Mouse (Mus musculus) urinary bladder, adult 18-20 months (tissue): ENCODE data around the gene Atp2a1.

Experiments used
- DNase-seq, 2 experiments: peaks; one replicate each; pipeline ENCODE4 v3.0.0; 2022; ENCODE audit warnings: low spot score in 2 of 2, mixed read lengths in 2 of 2

The Atp2a1 gene

DNA sequence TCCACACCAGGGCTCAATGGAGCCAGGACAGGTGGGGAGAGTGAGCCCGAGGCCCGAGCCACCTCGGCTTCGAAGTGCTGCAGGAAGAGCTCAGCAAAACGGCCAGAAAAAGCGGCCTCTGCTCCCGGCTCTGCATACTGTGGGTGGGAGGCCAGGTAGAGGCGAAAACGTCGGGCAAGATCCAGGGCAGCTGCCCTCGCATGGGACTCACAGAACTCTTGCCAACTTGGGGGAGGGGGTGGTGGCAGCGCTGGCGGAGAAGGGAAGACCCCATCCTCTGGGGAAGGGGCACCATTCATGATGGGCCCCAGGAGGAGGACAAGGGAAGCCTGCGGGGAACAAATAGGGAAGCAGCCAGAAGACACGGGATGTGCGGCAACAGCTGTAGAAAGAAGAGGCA lies 9.8 kb upstream of the Atp2a1 start:
- no peak for DNase-seq

DNA sequence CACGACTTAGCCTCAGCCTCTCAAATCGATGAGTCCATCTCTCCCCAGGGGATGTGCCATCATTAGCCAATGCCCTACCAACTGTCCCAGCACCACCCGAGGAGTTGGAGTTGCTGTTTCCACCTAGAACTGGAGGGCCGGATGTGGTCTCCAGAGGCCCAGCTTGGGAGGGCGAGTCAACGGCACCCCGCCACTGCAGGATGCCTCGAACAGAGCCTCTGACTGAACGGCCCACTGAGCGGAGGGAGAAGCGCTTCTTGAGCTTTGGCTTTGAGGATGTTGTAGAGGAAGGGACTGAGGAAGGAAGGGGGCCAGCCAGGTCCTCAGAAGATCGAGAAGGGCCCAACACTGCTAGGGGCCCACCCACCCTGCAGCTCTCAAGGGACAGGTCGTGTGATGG lies 9.4 kb upstream of the Atp2a1 start:
- no peak for DNase-seq

DNA sequence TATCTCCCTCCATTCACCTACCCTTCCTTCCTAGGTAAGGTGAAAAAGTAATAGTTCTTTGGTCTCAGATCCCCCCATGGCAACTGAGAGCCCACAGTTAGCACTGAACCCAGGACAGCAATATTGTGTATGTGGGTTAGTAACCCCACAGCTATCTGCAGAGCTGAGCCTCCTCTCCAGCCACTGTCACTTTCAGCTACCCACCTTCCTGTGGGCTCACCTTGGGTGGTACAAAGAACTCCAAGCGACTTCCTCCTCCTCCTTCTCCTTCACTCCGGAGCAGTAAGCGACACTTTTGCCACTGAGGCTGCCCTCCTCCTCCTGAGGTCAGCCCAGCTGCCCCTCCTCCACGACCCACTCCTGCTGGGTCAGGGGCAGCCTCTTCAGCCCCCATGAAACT lies 8.9 kb upstream of the Atp2a1 start:
- DNase-seq: no peak

GRCm38 (mm10) chr7:126471361-126471760 lies 8.5 kb upstream of the Atp2a1 start:
- DNase-seq: no peak

GRCm38 (mm10) chr7:126470077-126470476 lies 7.2 kb upstream of the Atp2a1 start:
- no peak for DNase-seq

DNA sequence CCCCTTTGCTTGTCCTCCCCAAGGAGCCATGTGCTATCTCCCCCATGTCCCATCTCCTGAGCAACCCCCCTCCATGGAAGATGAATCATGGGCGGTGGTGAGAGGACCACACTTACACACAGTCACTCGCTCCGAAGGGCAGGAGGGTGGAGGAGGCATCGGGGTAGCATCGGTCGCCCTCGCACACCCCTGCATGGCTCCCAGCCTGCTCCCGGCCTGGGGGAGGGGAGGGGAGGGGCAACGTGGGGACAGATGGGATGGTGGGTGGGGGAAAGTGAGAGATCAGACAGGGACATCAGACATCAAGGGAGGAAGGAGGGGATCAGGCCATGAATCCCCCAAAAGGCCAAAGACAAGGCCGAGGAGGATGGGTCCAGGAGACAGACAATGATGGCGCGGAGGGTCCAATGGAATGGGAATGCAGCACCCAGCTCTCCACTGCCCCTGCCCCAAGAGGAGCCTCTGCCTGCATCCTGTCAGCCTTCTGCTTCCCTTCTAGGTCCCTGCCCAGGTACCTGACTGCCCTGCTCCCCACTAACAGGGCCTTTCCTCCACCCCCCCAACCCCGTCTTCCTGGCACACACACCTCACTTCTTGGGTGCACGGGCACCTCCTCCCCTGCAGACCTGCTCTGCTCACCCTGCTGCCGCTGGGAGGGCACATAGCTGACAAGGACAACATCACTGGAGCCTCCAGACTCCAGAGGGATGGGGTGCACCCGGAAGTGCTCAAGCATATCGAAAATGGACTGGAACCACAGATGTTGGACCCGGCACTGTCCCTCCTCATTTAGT lies 5.1 kb upstream of the Atp2a1 start:
- DNase-seq: no peak

- no peak for DNase-seq
Observed at GRCm38 (mm10) chr7:126467271-126467670, 4.4 kb upstream of the Atp2a1 start.

DNA sequence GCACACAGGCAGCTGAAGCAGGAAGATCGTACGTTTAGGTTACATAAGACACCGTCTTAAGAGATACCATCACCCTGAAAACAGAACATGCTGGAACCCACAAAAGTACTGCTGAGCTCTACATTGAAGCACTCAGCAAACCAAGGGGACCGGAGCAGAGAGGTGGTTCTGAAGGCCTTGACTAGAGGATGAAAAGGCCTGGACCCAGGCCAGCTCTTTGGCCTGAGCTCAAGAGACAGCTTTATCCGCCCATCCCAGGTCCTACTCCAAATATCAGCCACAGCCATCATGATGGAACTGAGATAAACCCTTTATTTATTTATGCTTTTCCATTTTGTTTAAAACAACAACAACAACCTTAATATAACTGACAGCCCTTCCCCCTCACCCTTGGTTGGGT lies 3.8 kb upstream of the Atp2a1 start:
- no peak for DNase-seq

DNA sequence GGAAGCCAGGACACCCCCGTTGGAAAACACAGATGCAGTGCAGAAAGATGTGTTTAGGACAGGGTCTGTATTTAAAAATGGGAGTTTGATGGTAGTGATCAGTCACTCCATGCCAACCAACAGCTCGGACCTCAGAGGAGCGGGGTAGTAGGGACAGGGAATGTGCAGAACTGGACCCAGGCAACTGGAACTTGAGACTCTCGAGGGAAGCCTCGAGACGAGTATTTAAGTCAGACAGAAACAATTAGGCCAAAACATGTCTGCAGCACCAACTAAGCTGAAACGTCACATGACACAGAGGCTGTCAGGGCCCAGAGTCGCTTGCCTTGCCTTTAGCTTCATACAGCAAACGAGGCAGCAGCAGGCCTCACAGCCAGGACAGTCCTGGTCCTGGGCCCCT lies 3.2 kb upstream of the Atp2a1 start:
- no peak for DNase-seq

GRCm38 (mm10) chr7:126465246-126466030 lies 2.5 kb upstream of the Atp2a1 start:
- DNase-seq: no peak

DNA sequence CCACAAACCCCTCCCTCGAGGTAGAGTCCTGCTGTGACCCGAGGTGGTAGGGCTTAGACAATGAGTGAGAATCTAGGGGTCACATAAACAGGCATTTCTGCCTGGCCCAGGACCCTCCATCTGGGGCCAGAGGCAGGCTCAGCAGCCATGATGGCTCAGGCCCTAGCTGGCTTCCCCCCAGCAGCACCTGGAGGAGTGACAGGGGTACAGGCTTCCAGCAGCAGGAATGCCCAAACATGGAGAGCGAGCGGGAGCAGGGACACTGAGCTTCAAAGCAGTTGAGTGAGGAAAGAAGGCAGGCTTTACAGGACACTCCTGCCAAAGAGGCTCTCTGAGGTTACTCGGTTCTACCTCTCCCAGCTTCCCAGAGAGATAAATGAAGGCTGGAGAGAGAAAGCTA lies 1.9 kb upstream of the Atp2a1 start:
- DNase-seq: no peak

DNA sequence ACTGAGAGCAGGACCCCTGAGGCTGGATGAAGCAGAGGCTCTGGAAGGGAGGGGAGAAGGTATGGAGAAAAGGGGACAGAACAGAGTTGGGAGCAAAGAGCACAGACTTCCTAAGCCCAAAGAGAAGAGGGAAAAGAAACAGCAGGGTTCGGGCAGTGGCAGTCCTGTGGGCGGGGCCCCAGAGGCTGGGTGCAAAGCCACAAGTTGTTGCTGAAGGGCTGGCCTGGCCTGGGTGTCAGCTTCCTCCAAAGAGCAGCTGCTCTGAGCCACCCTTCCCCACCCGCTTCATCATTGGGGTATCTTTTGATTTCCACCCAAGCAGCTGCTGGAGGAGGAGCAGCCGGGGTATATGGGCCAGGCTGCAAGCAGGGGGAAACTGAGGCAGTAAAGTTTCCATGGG lies 1.2 kb upstream of the Atp2a1 start:
- no peak for DNase-seq

- DNase-seq: no peak
Observed at GRCm38 (mm10) chr7:126463547-126463946, 639 bp upstream of the Atp2a1 start.

DNA sequence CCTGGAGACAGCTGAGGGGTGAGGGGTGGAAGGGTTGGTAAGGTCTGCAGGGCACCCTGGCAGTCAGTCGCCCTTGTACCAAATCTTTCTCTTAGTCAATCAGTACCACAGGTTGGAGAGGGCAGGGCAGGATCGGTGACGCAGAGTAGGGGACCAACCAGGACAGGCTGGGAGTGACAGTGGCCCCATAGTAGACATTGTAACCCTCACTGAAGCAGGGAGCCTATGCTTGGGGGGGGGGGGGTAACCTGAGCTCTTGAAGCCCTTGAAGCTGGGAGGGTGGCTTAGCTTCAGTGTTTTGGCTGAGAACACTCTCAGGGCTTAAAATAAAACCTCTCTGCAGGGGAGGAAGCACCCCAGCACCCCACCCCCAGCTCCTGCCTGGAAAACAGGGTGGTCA lies 1.3 kb downstream of the Atp2a1 start:
- DNase-seq: no peak

DNA sequence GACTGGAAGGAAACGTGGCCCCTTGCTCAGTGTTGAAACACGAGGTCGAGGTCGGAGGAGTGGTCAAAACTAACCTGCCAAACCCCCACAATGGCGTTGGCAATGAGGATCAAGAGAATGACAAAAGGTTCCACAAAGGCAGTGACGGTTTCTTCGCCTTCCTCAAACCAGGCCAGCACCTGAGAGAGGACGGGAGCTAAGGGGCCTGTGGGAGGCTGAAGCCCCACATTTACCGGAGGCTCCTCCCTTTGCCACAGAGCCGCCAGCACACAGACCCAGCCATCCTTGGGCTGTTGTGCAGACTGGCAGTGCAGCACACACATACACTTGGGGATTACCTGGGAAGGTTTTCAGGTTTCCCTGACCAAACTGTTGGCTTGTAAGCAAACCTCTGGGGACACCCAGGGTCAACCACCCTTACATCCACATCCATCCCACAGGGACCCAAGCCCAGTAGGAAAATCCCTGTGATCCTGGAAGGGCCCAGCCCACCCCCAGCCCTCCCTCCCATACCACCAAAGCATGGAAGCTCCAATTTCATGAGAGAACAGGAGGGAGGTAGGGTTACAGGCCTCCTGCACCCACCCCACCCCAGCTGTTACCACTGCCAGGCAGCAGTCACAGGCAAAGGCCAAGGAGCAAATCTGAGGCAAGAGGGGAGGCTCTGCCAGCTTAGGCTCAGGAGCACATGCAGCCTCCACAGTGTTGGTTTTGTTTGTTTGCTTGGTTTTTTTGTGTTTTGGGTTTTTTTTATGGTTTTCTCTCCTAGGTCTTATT lies 2.1 kb downstream of the Atp2a1 start:
- no peak for DNase-seq

DNA sequence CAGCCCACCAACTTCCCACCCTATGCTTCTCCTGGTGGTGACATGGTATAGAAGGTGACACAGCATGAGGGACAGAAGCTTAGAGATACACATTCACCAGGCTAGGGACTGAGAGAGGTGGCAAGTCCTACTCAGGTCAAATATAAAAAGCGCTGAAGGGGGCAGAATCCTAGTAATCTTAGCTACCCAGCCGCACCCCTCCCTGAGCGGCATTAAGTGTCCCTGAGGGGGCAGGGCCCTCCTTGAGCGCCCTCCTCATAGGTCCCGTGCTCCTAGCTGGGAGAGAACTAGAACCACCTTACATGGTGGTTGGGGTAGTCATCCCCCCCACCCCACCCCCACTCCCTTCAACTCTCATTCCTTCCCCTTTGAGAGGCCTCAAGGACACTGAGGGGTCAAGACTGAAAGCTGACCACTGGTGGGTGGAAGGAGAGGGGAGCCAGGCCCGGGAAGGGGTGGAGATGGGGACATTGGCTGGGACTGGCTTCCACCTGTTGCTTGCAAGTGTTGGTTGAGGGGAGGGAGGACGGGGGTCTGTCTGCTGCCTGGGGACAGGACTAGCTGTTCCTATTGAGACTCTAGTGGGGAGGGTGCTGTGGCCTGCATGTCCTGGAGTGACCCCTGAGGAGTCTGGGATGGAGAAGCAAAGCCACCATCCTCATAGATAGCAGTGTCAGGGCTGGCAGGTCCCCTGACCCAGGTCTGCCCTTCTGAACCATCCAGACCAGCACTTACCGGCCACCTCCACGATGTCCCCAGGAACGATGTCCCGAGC lies 3.9 kb downstream of the Atp2a1 start:
- no peak for DNase-seq

GRCm38 (mm10) chr7:126458225-126458624 lies 4.7 kb downstream of the Atp2a1 start:
- no peak for DNase-seq

- DNase-seq: no peak
Observed at GRCm38 (mm10) chr7:126456382-126457266, 6.3 kb downstream of the Atp2a1 start.

GRCm38 (mm10) chr7:126455242-126455641 lies 7.7 kb downstream of the Atp2a1 start:
- no peak for DNase-seq

DNA sequence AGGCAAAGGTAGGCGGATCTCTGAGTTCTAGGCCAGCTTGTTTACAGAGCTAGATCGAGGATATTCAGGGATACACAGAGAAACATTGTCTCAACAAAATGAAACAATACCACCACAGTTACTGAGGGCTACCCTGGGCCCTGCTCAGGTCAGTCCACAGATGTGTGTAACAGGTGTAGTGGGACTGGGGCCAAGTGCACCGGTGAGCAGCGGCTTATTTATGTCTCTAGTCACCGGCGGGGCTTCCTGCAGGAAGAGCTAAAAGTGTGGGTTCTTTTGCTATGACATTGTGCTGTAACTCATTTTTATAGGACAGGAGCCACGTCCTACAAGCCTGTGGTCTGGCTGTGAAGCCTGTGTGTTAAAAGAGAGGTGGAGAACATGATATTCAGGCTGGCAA lies 9.0 kb downstream of the Atp2a1 start:
- no peak for DNase-seq

DNA sequence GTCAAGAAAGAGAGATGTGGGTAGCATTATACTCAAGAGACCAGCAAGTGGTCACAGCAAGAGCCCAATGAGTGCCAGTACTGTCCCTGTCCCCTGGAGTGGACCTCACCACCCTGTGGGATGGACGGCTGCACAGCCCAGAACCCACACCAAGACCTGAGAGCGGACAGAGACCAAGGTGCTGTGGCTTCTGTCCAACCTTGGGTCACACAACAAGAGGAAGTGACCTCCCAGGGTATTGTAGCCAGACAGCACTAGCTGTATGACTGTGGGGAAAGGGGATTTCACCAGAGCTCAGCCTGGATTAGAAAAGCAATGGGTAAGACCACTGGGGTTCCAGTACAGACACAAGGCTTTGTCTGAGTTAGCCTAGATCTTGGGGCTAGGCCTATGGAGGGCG lies 10.7 kb downstream of the Atp2a1 start:
- no peak for DNase-seq
